Mouse (Mus musculus): ENCODE measurements at regions not wholly inside any gene's neighbourhood (a gene's known extent, or its start where the extent isn't known, plus 50 kb on each side); places are given as distances from the start of the nearest gene placed in this dataset.

DNA sequence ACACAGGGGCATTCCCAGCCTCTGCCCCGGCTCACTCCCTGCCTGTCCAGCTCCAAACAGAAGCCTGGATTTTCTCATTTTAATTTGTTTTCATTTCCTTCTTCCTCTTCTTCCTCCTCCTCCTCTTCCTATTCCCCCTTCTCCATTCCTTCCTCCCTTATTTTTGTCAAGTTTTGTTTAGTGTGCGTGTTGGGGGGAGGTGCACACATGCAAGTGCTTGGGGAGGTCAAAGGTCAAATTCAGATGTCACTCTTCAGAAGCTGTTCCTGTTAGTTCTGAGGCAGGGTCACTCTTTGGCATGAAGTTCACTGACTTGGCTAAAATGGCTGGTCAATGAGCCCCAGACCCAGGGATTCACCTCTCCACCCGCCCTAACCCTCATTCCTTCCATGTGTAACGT is 85.1 kb downstream of the Micall2 start:
- Histone ChIP-seq H3K4me1 (ENCODE audit: control insufficient read depth, insufficient read depth, low read length) (0 out of 2 replicates have a peak, but pooled peaks cover 4% of the 10 kb centered on the region), H3K4me2 (replicated peaks; ENCODE audit: low read depth, low read length) (no peak overlapping the region), H3K9ac (ENCODE audit: low read depth, low read length) (no peak overlapping the region), H3K27ac (ENCODE audit: low read depth, low read length) (no peak overlapping the region), H3K9me3 (ENCODE audit: control insufficient read depth, low read length) (no peaks in the 10 kb centered on the region), H3K4me3 (ENCODE audit: low read length) (no peak overlapping the region), H3K27me3 (ENCODE audit: control insufficient read depth, insufficient read depth, low read length) (no peaks in the 10 kb centered on the region), H3K36me3 (ENCODE audit: control insufficient read depth, insufficient read depth, low read length) (no peaks in the 10 kb centered on the region)
- no peak for ATAC-seq (ENCODE audit: low FRiP score, low TSS enrichment)
- WGBS = 19% methylated on average over 4 of the region's 4 CpGs
